Mouse (Mus musculus): ENCODE results near the gene Zbed4. TPM values are rescaled to one million over a fixed set of nuclear protein-coding genes. Genes with fewer than 3 reads are reported as not detected.

Gene Zbed4
- total RNA-seq, 2 experiments from 2014 or later, result 10.9 to 12.6 TPM

DNA sequence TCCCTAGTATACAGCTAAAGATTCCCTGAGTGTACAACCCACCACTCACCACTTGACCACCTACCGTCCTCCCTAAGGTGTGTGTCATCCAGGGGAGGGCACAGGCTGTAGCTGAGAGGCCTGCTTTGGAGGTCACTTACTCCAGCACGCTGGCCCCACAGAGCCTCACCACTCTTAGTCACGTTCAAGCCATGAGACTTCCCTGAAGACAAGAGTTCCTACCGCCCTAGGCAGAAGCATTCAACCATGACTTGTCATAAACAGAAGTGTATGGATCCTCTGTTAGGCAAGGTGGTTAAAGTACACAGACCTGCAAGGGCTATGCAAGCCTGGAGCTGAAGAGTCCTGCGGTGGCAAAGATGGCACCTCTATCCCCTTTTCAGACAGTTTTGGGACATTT, 79.2 kb downstream of the Zbed4 start:
- Histone ChIP-seq H3K27ac (no peak overlapping the region), H3K4me3 (no peak overlapping the region)
- intact Hi-C loops (cut with DNase I), result no loop called here
- no peak for DNase-seq (ENCODE audit: extremely low spot score in 1 of 2, low spot score in 2 of 2)
- no peak for TF ChIP-seq CTCF (IDR thresholded peaks at IDR 0.05)

DNA sequence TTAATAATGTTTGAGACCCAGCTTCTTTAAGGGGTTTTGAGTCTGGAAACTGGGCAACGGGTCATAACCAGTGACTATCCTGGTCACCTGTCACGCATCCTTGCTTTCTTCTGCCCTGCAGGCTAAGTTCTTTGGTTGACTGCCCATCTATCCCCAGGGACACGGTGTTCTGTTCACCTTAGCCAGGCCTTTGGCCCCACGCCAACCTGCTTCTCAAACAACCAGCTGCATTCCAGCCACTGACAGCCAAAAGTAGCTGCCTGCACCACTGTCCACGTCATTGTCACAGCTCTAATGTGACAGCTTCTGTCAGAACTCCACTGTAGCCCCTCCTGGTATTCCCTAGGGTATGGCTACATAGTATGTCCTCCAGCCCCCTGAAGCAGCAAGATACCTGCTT, 80.0 kb downstream of the Zbed4 start:
- DNase-seq (ENCODE audit: extremely low spot score in 1 of 2, low spot score in 2 of 2), result no peak
- no peak for TF ChIP-seq CTCF (IDR thresholded peaks at IDR 0.05)
- Histone ChIP-seq H3K4me3 (no peak overlapping the region), H3K27ac (no peak overlapping the region)
- intact Hi-C loops (cut with DNase I), result no loop called here

DNA sequence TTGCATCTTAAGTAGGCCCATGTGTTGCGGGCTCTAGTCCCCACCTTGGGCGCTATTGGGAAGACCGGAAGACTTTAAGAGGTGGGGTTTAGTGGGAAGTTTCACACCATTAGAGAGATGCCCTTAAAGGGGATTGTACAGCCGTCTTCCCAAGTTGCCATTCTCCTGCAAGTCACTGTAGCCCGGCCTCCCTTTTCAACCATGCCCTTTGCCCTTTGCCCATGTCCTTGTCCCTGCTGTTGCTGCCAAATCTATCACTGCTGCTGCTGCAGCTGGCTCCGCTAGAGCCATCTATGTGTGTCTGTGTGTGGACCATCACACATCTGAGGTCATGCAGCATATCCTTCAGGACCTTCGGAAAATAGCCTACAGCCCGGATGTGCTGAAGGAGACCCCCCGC, 81.1 kb downstream of the Zbed4 start:
- no peak overlapping the region for H3K4me3 ChIP-seq
- intact Hi-C loops (cut with DNase I), result no loop called here
- no peak for DNase-seq (ENCODE audit: extremely low spot score in 1 of 2, low spot score in 2 of 2)
- no peak for TF ChIP-seq CTCF (IDR thresholded peaks at IDR 0.05)
- H3K27ac ChIP-seq, result no peak overlapping the region

Other genes with a start within 250 kb of the Zbed4 start
- gene Zdhhc25, start 151.4 kb upstream of the Zbed4 start, total RNA-seq (2021), result not detected
- gene Brd1, start 17.4 kb upstream of the Zbed4 start, total RNA-seq (2021), result 10 to 100 TPM; 54.5 to 57.8 TPM
- 10 to 100 TPM; 13.3 to 14.4 TPM for gene Alg12, start 67.7 kb downstream of the Zbed4 start, total RNA-seq (2021)
- 10 to 100 TPM; 22.1 to 26.3 TPM for gene Creld2, start 68.0 kb downstream of the Zbed4 start, total RNA-seq (2021)
- gene Pim3, start 110.5 kb downstream of the Zbed4 start, total RNA-seq (2021), result 10 to 100 TPM; 46.8 to 50.0 TPM
- gene Ttll8, start 202.8 kb downstream of the Zbed4 start, total RNA-seq (2021), result 1 to 10 TPM; 1.2 to 2.4 TPM
- gene Mlc1, start 227.3 kb downstream of the Zbed4 start, total RNA-seq (2021), result 100 to 1,000 TPM; 107 TPM
- gene Mov10l1, start 231.2 kb downstream of the Zbed4 start, total RNA-seq (2021), result not detected